Mouse (Mus musculus) right cerebral cortex, postnatal 25 days (tissue): ENCODE data around the gene Mrpl14.

ENCODE experiments used
- DNase-seq: peaks from one replicate; pipeline ENCODE4 v3.0.0; 2022

Gene Mrpl14

DNA sequence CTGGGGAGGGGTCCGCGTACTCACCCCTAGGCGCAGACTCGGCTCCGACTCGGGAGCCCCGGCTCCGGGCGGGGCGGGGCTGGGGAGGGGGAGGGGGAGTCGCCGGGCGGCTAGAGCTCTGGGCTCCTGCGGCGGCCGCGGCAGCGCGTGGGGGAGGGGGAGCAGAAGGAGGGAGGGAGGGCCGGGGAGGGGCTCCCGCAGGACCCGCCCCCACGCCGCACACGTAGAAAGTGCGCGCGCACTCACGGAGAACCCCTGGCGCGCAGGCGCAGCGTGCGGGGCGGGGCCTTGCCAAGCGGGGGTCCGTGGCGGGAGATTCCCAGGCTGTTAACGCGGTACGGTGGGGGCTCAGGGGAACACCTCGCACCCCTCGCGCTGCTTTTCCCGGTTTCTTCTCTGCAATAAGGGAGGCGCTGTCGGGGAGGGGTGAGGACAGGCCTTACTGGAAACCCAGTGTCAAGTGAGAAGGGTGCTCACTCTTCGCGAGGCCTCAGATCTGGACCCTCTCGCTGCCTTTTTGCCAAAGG lies at the start of gene Mrpl14:
TSS of gene Mrpl14 (plus strand) at position 230 of the 527 bp plus-strand sequence.
- DNase-seq: peak; percentile 92

DNA sequence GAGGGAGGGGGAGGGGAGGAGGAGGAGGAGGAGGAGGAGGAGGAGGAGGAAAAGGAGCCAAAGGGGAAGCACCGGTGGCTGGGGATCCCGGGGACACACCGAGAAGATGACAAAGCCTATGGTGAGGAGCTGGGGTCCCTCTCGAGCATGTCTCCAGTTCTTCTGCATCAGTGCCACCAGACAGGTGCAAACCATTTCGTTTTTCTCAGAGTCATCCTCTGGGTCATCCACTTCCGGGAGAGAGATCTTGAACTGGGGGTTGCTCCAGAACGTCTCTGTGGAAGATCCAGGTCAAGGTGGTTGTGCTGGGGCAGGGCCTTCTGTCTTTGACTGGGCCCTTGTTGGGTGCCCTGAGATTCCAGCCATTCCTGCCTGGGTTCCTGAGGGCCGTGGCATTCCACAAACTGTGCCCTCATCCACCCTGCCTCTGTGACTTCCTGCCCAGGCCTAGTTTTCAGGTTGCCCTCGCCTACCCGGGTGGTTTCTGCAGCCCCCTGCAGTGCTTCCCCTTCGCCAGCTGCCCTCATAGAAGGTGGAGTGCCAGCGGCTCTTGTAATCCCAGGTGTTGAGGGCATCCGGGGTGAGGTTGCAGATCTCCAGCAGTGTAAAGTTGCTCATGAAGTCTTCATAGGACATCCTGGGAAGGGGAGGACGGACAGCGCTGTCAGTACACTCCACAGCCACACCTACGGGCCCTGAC lies 47.4 kb upstream of the Mrpl14 start:
- DNase-seq: no peak

- no peak for DNase-seq
These were observed 44.1 kb upstream of the Mrpl14 start for GRCm38 (mm10) chr17:45641981-45642380.

DNA sequence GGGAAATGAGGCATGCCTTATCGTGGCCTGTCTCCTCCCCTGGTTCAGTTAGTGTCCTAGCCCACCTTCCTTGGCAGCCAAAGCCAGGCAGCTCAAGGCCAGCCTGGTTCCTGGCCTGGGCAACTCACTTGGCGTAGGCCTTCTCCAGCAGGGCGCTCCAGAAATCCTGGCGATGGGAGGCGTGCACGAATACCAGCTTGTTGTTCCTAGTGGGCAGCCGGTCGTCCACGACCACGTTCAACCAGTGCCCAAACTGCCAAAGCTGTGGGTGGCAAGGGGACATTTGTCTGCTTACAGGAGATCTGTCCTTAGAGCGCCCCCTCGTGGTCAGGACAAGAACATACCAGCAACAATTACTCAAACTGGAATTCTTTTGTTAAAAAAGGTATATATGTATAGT lies 43.4 kb upstream of the Mrpl14 start:
- DNase-seq: peak; percentile 50

DNA sequence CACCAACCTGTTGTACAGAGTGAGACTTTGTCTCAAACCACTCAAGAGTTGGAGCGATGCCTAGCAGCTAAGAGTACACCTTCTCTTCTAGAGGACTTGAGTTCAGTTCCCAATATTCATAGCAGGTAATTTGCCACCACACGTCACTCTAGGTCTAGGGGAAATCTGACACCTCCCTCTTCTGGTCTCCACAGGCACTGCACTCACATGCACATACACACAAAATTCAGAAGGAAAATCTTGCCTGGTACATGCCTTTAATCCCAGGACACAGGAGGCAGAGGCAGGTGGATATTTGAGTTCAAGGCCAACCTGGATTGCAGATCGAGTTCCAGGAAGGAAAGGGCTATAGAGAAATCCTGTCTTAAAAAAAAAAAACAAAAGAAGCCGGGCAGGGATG lies 41.9 kb upstream of the Mrpl14 start:
- no peak for DNase-seq

- DNase-seq: no peak
These were observed 32.9 kb upstream of the Mrpl14 start for GRCm38 (mm10) chr17:45653233-45653632.

DNA sequence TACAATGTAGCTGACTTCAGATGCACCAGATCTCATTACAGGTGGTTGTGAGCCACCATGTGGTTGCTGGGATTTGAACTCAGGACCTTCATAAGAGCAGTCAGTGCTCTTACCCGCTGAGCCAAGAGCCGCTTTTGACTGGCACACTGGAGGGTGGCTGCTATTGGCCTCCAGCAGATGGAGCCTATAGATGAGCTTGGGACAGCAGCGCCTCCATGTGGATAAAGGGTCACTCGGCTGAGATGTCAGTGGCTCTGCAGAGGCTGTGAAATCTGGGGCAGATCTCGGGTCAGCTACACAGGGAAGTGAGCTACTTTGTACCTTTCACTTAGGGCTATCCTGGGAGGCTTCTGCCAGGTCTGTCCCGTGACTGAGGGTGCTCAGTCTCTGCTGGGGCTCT lies 30.3 kb upstream of the Mrpl14 start:
- no peak for DNase-seq

- no peak for DNase-seq
These were observed 26.9 kb upstream of the Mrpl14 start, which contains the start of gene Capn11 for GRCm38 (mm10) chr17:45659225-45659624. Gene Capn11 (minus strand): TSS chr17:45659325.

DNA sequence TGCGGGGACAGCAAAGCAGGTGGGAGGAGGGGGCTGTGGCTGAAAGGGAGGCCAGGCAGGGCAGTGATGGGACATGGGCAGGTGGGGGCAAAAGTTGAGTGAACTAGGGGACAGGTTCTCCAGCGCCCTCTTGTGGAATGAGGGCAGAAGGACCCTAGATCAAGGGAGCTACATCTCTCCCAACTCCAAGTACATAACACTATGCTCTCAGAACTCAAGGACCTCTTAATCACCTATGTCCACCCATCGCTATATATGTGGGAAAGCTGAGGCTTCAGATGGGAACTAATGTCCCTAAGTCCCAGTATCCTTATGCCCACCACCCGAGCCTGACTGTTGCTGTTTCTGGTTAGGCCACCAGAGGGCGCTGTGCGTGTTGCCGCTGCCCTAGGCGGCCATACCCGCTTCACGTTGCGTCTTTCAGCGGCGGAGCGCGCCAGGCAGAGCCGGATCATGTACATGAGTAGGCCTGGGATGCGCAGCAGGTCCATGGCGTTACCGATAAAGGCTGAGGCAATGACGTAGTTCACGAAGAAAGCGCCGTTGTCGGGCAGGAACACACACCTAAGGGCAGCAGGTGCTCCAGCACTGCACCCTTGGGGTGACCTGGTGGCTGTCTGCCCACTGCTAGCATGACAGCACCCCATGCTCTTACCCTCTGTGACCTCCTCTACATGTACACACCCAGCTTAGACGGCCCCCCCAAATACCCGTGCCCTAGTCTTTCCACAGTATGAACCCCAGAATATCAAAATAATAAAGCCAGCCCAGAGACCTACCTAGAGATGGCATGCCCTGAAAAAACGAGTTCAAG lies 22.8 kb upstream of the Mrpl14 start:
- DNase-seq: peak; percentile 72

GRCm38 (mm10) chr17:45664608-45665007 lies 21.5 kb upstream of the Mrpl14 start:
- no peak for DNase-seq

GRCm38 (mm10) chr17:45666091-45666490 lies 20.0 kb upstream of the Mrpl14 start:
- no peak for DNase-seq

DNA sequence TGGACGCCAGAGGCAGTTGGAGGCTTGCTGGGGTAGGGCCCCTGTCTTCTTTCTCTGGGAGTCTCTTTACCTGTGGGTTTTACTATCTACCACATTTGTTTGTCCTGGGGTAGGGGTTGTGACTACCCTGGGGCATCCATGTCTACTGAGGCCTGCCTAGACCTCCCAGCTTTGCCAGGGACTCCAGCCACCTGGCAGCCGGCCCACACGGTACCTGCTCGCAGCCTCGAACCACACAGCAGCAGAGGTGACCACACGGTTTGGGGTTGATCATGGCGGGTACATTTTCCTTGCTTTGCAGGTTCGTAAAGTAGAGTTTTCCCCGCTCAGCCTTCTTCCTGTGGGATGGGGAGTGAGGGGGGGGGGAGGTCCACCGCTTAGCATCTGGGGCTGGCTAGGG lies 18.6 kb upstream of the Mrpl14 start:
- no peak for DNase-seq

DNA sequence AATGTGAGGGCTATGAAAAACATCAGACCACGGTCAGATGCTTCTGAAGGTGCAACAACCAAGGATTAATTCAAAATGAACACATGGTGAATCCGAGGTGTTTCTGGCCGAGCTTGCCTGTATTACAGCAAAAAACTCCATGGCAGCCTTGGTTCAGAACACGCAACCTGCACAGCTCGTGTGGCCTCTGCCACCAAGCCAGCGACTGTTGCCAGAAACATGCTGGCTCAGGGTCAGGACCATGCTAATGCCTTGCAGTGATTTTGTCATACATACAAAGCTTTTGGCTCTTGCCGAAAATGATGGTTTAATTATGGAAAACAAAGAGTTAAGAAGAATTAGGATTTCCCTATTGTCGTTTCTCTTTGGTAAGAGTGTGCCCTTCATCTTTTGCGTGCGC lies 18.1 kb upstream of the Mrpl14 start:
- DNase-seq: no peak

GRCm38 (mm10) chr17:45671821-45672220 lies 14.3 kb upstream of the Mrpl14 start:
- no peak for DNase-seq

GRCm38 (mm10) chr17:45672598-45672997 lies 13.5 kb upstream of the Mrpl14 start:
- DNase-seq: no peak

- DNase-seq: no peak
These were observed 8.0 kb upstream of the Mrpl14 start for GRCm38 (mm10) chr17:45678106-45678505.

- DNase-seq: peak; percentile 72
These were observed 5.6 kb upstream of the Mrpl14 start for GRCm38 (mm10) chr17:45680391-45680980.

GRCm38 (mm10) chr17:45681588-45681987 lies 4.5 kb upstream of the Mrpl14 start:
- no peak for DNase-seq

DNA sequence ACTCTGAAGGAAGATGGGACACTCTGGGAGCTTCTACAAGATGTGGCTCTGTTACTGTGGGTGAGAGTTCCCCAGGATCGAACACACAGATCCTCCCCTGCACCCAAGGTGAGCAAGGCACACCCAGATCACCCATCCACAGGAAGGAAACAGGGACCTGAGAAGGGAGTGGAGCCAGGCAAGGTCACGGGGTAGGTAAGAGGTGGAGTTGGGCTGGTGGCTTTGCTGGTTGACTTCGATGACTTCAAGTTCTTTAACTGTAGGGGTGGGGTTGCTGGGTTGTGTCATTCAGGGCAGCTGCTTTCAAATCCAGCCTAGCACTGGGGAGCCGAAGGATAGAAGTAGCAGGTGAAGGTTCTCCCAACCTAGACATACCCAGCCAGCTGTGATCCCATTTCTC lies 3.3 kb upstream of the Mrpl14 start:
- DNase-seq: no peak

DNA sequence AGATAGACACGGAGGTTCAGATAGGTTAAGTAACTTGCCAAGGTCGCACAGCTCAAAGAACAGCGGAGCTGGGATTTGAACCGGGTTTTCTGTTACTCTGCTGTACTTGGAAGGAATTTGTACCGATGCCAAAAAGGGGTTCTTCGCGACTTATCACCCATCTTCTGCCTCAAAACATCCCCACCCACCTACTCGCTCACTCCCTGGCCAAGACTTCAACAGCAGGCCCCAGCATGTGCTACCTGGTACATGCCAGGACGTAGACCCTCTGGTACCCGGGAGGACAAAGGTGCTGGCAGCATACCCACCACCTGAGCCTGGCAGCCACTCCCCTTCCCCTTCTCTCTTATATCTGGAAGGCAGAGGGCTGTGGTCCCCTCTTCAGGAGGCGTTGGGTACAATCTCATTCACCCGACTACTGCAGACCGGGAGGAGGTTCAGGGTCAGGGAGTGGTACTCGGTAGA lies 1.4 kb upstream of the Mrpl14 start:
- no peak for DNase-seq

DNA sequence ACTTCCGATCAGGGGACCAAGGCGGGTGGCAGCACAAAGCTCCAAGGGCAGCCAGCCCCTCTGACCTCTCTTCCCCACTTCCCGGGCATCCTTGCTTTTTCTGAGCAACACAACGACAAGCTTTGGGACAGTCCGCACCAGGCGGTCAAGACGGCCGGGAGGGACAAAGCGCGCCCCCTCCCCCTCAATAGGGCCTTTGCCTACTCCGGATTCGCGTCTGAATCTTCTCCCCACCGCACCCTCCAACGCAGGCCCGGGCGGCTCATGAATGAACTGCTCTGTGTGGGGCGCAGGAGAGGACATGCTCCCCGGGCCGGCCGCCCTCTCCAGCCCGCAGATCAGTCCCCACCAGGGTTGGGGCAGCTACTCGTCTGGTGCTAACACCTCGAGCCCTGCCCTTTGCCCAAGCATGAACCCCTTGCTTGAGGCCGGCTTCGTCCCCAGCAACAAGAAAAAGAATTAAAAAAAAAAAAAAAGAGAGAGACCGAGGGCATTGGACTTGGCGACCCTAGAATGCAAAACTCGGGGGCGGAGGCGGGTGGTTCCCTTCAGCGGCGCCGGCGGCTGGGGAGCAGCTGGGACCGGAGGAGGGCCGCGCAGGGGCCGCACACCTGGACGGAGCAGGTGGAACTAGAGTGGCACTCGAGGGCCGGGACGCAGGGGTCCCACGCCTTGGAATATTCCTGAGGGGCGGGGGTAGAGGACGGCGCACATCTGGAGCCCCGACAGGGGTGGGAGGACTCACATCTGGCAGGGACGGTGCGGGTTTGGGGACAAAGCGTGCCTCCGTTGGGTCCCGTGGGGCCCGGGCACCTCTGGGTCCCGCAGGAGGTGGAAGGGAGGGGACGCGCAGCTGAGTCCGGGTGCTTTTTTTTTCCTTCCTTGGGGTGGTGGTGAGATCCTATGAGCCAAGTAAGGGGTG lies 690 bp upstream of the Mrpl14 start:
- DNase-seq: peak; percentile 61

GRCm38 (mm10) chr17:45686716-45687115 lies 594 bp downstream of the Mrpl14 start, which contains the start of gene Tmem63b:
Gene Tmem63b (minus strand): TSS chr17:45686905.
- no peak for DNase-seq
